Mouse (Mus musculus): ENCODE measurements around the gene Lamc2.

Gene Lamc2

DNA sequence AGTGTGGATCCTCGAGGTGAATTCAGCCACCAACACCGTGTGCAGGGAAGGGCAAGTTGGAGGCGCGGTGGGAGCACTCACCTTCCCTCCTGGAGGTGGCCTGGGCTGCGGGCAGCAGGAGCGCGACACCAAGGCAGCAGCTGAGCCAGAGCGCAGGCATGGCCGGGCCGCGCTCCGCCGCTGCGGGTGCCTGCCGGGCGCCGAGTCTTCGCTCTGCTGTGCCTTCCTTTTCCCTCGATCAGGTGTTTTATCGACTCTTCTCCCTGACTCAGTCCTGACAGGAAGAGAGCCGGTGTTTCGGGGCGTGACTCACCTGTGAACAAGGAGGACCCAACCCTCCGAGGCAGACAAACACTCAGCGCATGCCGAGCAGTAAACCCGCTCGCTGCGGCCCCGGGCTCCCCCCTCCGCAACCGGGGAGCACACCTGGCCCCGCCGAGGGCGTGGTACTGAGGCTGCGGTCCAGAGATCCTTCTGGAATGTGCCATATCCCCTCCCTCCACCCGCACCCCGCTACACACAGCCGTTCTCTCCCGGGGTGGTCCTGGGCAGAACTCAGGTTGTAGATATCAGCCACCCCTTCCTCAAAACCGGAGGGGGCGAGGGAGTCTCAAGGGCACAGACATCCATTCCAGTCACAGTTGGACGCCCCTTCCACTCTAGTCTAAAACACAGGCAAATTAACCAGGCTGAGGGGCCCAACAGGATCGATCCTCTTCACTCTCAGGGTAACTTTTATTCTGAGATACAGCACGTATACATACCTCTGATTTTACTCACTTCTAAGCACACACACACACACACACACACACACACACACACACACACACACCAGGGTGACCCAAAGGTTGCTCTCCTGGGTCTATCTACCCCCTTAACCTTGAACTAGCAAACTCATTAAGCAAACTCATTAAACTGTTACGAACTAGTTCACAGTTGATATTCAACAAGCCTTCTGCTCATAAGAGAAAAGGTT, at the start of gene Lamc2:
Lamc2 (minus strand) TSS at position 620 of the 976 bp plus-strand sequence.
- peak; percentile 21 to 29 for DNase-seq

DNA sequence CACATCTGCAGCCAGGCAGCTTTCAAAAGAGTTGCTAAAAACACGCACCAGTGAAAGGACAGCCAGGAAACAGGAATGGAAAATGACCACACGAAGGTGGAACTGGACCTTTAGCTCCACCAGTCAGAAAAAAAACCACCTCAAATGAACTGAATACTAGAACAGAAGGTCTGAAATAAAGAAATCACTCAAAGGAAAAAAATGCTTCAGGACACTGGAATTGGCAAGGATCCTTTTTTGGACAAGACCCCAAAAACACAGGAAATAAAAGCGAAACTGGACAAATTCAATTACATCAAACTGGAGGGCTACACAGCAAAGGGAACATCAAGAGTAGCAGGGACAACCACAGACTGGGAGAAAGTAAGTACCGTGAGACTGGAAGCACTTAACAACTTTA, 49.3 kb upstream of the Lamc2 start:
- DNase-seq, result peak; percentile 17 to 33

DNA sequence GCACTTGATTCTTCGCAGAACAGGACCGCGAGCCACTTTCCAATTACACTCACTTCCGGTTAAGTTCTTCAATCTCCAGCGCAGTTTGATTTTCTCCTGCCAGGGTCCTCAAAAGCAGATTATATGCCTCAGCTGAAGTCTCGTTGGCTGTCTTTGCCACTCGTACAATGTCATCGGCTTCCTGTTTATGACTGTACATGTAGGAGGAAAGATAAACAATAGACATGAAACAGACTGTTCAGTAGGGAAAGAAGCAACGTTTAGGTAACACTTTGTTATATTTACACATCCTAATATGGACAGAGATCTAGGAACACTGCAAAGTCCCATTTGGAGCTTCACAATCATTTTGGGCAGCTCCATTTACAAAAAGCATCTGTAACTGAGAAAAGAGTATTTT, 45.4 kb upstream of the Lamc2 start:
- no peak for DNase-seq

DNA sequence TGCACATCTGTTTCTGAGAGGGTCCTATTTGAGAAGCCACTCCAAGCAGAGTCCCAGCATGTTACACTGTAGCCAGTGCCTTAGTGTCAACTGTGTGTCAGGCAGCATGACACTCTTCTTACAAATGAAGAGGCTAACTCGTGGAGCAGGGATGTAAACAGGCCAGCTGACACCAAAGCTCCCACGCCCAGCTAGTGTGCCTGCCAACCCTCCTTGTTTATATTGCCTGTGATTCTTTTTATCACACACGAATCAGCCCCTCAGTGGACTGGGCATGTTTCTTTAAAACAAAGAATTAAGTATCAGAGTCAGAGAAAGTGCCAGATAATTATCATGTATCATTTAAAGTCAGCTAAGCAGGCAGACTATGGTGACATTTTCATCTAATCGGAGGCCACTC, 41.7 kb upstream of the Lamc2 start:
- no peak for DNase-seq

DNA sequence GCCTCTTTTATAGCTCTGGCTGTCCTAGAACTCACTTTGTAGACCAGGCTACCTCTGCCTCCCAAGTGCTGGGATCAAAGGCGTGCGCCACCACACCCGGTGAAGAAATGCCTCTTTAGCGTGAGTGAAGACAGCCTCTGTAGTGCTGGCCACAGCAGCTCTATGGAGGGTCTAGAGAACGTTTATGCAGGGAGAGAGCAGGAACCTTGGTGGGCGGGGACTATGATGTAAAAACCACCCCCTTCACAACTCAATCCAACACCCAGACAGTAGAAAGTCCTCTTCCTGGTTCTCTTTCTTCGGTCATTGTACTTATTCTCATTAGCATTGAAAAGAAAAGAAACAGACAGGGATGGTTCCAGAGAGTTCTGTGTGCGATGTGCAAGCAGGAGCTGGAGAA, 40.8 kb upstream of the Lamc2 start:
- DNase-seq, result no peak

DNA sequence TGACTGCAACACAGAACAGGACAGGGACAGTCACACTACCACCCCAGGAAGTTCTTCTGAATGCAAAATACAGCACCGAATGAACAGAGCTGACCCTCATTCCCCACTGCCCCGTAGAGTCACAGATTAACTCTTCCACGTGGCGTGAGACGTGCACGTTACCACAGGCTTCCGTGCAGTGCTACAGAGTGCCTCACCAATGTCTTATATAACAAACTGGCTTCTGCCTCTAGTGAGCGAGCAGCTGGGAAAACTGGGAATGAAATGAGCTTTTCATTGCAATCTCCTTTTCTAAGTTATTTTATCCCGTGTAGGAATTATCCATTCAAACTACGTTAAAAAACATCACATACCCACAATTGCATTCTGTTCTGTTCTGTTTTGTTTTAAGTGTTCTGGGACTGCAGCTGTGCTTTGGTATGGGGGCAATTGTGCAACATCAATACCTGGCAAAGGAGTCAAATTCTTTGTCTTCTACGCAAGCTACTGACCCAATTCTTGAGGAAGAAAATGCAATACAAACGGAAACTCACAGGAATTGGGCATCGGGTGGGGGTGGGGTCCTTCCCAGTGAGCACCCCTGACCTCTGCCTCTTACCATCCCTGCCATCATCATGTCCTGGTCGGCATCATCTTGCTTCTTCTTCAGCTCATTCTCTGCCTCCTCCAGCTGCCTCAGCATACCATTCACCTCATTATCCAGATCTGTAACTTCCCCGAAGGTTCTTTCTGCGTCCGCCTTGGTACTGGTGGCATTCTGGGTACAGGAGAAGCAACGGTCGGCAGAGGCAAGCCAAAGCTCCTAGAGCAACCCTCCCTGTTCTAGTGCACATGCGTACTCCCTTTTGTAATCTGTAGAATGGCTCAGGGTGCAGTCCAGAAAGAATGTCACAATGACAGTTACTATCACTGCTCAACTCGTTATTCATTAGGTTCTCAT, 39.8 kb upstream of the Lamc2 start:
- DNase-seq, result no peak

DNA sequence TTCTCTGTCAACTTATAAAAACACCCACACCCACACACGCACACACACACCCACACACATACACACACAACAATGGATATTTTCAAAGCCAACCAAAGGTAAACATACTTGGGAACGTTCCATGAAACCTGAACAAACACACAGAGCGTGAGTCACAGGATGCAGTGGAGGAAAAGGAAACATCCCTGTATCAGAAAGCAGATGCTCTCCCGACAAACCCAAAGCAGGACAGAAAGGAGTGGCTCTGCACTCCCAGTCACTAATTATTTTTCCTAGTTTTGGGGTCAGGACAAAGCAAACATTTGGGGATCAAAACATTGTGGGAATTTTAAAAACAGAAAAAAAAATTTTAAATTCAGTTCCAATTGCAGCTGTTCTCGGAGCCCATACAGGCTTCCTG, 38.1 kb upstream of the Lamc2 start:
- DNase-seq, result no peak

DNA sequence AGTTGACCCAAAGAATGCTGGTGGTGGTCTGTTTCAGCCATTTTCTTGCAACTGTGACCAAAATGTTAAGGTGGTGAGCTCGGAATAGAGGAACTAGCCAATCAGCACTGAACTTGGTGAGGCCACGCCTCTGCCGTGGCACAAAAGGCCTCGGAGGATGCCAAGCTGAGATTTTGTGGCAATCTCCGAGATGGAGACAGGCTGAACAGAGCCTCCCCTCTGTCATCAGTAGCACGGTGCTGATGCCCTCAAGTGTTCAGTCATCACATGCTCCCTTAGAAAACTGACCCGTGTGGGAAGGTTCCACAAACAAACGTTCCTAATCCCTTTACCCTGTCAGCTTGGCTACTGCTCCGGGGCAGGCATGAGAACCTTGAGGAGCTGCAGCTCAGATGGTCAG, 33.1 kb upstream of the Lamc2 start:
- peak; percentile 25 to 38 for DNase-seq

DNA sequence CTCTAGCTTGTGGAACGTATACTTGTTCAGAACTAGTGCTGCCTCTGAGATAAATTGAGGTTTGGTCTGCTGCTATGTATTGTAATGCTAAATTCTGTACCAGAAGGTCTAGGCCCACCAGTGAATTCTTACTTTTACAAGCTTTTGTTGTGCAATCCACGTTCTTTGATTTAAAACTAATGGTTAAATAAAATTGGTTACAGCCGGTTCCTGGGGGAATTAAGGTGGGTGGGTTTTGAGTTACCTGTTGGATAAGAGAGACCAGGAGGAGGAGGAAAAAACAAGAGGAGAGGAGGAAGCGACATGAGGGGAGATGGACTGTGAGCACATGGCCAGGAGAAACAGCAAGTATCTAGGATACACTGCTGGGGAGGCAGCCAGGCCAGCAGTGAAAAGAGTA, 30.3 kb upstream of the Lamc2 start:
- DNase-seq, result no peak

DNA sequence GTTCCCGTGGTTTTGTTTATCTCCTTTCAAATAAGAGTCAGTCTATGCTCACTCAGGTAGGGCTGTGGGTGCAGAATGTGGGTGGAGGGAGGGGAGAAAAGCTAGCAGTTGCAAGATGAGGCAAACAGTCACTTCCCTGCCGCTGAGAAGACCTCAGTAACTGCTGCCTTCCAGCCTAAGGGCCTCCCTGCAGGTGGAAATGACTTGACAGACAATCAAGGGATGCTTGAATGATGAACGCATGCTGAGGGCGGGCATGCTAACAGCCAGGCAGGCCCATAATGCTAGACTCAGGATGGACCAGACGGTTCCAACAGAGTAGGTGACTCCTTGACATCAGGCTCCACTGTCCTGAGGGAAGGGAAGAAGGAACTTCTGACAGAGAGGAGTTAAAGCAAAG, 29.4 kb upstream of the Lamc2 start:
- no peak for DNase-seq

DNA sequence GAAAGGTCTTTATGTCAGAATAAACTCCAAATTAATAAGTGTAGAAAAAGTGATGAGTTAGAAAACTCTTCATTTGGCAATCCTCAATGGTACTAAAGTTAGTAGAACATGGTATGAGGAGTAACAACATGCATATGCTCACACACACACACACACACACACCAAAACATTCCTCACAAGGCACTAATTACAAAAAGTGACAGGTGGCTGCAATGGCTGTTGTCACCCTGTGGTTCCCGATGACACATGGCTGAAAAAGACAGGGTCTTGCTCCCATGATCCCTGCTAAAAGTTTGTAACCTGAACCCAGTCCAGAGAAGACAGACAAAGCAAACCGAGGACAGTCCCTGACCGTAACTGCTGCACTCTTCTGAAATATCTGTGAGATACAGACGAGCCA, 24.7 kb upstream of the Lamc2 start:
- no peak for DNase-seq

DNA sequence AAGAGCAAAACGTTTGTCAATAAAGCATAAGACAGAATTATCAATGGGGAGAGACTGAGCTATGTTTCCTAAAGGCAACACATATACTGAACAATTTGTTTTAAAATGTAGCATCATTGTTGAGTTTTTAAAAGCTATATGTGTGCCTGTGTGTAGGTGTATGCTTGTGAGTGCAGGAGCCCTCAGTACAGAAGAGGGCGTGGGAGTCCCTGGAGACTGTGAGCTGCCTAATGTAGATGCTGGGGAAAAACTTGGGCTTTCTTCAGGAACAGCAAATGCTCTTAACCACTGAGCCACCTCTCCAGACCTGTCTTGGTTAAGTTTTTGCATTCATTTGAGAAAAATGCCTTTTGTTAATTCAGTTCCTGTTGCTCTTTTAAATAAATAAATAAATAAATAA, 24.0 kb upstream of the Lamc2 start:
- DNase-seq, result no peak

DNA sequence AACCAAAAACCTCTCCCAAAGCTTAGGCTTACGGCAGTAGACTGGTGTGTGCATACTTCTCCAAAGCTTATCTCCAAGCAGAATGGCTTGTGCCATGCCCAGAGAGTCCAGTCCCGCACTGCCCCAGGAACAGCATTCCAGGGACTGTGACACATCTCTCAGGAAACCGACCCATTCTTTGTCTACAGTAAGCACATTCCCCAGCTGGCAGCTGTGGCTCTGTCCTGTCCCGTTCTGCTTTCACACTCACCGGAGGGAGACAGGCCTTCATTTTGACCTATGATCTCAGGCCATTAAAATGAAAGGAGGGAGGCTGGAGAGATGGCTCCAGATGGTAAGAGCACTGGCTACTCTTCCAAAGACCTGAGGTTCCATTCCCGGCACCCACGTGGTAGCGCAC, 15.9 kb upstream of the Lamc2 start:
- DNase-seq, result no peak

DNA sequence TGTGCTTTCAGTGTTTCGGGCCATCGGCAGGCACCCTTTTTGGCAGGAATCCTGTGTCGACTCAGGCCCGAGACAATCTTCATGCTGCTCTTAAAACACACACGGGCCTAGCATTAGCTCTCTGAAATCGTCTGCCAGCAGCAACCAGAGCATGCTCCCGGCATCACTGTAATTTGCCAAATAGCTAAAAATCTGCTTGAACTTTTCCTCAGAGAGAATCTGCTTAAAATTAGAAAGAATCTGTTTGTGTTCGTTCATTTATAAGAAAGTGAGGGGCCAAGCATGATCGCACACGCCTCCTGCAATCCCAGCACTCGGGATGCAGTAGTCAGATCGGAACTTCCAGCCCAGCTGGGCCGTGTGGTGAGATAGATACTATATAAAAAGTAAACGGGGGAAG, 15.2 kb upstream of the Lamc2 start:
- DNase-seq, result no peak

DNA sequence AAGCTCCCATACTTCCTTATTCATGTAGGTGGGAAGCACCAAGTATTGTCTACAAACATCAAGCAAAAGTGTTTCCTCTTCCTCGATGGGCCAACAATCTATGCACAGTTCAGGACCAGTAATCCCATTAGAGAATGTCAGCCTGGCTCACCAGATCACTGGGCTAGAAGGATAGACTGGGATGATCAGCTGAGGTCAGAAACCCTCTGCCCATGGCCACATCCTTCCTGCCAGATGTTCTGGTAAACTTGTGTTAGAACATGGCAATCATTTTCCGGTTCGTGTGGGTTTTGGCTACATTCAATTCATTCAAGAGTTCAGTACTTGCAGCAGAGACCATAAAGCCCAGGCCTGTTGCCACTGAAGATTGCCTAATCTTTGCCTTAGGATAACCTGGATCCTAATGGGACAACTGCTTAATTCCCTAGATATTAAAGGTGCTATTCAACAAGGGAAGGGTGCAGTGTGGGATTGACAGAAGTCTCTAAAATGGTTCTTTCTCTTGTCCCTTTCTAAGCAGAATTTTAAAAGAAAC, 11.1 kb upstream of the Lamc2 start:
- no peak for DNase-seq

DNA sequence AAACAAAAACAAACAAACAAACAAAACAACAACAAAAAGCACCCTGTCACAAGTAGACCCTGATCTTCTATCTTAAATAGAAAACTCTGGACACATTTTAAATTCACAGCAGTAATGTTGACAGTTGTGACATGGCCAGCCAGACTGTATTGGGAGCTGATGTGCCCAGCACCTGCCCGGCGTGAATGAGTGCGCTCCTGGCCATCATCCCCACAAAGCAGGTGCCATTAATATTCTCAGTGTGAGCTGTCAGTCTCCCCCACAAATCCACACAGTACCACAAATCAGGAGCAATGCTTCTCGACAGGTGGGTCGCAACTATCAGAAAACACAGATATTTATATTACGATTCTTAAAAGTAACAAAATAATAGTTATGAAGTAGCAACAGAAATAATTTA, 6.7 kb upstream of the Lamc2 start:
- no peak for DNase-seq

DNA sequence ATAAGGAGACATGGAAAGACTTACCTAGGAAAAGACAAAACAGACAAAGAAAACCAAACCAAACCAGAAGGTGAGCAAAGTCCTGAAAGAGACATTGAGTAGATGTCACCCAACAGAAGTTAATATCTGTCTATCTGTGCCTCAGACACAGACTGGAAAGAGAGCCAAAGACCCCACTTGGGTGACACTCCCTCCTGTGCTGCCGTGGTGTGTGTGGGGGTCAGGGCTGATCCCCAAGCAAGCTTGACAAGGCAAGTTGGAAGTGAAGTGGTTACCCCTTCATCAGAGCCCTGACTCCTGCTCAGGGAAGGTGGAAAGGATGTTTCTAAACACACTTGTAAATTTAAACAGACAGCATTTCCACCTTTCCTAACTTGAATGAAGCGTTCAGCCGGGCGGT, 6.1 kb upstream of the Lamc2 start:
- DNase-seq, result no peak

DNA sequence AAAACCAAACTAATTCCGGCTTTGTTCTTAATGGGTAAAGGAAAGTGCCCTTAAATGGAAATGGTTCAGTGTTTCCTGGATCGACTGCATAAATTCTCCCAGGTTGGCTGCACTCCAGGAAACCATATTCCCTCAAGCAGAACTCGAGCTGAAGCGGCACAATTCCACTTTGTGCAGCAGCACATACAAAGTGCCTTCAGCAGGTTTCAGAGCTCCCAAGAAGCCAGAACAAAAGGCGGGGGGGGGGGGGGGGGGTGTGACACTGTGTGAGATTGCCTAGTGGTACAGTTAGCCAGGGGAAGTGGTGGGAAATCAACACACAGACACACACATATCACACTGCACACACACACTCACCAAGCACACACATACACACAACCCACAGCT, 5.7 kb upstream of the Lamc2 start:
- DNase-seq, result peak; percentile 70 to 77

DNA sequence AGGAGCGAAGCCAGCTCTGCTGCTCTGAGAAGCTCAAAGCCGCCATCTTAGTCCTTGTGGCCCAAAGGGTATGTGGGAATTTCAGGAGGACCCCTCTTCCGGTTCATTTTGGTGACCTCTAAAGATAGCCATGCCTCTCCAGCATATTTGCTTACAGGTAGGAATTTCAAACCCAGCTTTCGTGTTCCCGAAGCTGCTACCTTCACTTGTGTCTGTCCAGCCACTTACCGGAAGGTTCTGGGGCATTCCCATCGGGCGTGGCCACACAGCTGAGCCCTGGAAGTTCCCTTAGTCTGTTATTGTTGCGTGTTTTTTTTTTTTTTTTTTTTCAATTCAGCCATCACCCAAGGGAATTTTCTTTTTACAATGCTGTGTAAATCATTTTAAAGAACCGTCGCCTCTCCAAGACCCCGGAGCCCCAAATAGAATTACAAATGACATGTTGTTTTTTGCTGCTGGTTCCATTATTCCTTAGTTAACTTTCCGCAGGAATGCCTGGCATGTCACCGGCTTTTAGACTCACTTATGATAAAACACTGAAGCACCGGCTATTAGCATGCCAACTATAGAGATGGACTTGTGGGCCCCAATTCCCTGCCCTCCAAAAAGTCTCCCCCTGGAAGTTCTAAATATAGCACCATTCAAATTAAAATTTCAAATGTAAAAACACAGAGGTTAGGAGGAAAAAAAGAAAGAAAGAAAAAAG, 5.1 kb upstream of the Lamc2 start:
- DNase-seq, result no peak

DNA sequence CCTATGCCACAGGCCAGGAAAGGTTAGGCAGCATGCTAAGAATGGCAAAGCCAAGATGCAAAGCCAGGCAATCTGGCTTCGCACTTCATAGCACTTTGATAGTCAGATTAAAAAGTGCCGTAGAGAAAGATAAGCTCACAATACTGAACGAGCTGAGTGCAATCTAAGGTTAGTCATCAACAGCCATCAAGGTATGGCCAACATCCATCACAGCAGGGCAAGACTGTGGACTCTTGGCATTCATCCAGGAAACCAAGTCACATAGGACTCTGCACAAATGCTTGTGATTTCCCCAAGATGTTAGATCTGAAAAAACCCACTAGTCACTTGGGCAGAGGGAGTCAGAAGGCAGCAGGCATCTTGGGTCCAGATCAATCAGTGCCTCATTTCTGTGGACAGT, 1.8 kb upstream of the Lamc2 start:
- DNase-seq, result peak in 1 of 2 experiments; percentile 24

DNA sequence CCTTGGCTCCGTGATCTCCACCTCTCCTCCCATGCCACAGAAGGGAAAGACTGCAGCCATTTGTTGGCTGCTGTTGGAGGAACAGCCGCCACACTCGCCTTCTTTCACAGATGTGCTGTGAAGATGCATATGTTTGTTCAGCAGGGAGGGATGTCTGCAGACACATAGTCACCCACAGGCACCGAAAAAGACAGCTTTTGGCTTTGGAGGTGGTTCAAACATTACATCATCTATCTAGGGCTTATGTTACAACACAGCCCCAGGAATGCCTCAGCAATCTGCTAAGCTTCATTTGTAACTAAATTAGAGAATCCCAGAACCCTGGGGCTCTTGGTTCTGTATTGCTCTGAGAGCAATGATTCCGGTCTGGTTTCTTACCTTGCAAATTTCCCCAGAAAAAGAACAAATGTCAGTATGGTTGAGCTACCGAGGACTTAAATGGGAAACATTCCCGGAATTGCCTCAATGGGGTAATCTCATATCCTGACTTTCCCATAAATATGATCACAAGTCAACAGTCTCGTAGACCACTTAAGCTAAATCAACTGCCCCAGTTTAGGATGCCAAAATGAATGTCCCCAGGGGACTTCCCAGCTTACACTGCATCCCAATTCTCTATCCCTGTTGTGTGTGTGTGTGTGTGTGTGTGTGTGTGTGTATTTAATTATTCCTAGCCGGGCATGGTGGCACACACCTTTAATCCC, 5.5 kb downstream of the Lamc2 start:
- DNase-seq, result peak in 1 of 2 experiments; percentile 30

DNA sequence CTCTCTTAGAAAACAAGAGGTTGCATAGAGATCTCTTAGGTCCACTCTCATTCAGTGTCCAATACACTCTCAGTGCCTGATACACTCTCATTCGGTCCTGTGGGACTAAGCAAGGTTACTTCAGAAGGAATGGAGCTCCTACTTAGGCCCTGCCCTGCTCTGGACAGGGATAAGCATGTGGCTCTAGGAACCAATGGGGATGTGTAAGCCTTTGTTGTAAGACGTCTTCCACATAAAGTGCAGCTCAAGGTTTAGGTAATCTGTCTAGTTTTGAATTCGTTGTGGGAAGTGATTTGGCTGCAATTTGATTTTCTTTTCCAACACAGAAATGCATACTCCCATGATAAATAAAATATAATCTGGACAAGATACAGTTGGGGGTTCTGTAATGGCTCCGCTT, 6.1 kb downstream of the Lamc2 start:
- no peak for DNase-seq
